Mouse (Mus musculus) stomach, embryonic 14.5 days (tissue): ENCODE data around the gene Mrps18a. TPM values are rescaled to one million over a fixed set of nuclear protein-coding genes. Genes with fewer than 3 reads are reported as not detected.

Source experiments
- ATAC-seq: fragments of 200-750 bp; cut with Nextera tagmentation; 2 replicates; pipeline ENCODE4 v1.8.0; 2017; ENCODE audit warnings: low read depth, moderate TSS enrichment; ENCODE audit not compliant: insufficient number of reproducible peaks, insufficient read depth, low FRiP score
- H3K27ac ChIP-seq: fragments of 300-500 bp; sonication (generic); 2 replicates; pipeline ENCODE4 v1.5.1; 2014; ENCODE audit warnings: mild to moderate bottlenecking, low read length, moderate library complexity, mixed read lengths
- H3K27me3 ChIP-seq: fragments of 300-500 bp; sonication (generic); 2 replicates; pipeline ENCODE4 v1.6.1; 2014; ENCODE audit warnings: low read length, control low read depth, mixed read lengths; ENCODE audit not compliant: control insufficient read depth, insufficient read depth
- H3K36me3 ChIP-seq: fragments of 300-500 bp; sonication (generic); 2 replicates; pipeline ENCODE4 v1.6.1; 2014; ENCODE audit warnings: mild to moderate bottlenecking, control low read depth, low read length, moderate library complexity, mixed read lengths; ENCODE audit not compliant: control insufficient read depth, insufficient read depth
- H3K4me1 ChIP-seq: fragments of 300-500 bp; sonication (generic); 2 replicates; pipeline ENCODE4 v1.6.1; 2014; ENCODE audit warnings: low read length, control low read depth, mixed read lengths; ENCODE audit not compliant: control insufficient read depth, insufficient read depth
- H3K4me2 ChIP-seq: fragments of 300-500 bp; sonication (generic); replicated peaks from 2 replicates; pipeline ENCODE4 v1.6.1; 2014; ENCODE audit warnings: low read depth, low read length, control low read depth
- H3K4me3 ChIP-seq: fragments of 300-500 bp; sonication (generic); 2 replicates; pipeline ENCODE4 v1.5.1; 2014; ENCODE audit warnings: low read depth, low read length, control low read depth
- H3K9ac ChIP-seq: fragments of 300-500 bp; sonication (generic); replicated peaks from 2 replicates; pipeline ENCODE4 v1.6.1; 2014; ENCODE audit warnings: low read depth, mild to moderate bottlenecking, control low read depth, low read length, moderate library complexity, mixed read lengths
- H3K9me3 ChIP-seq: fragments of 300-500 bp; sonication (generic); 2 replicates; pipeline ENCODE4 v1.6.1; 2016; ENCODE audit warnings: low read depth, low read length, control low read depth; ENCODE audit not compliant: control insufficient read depth
- WGBS: fragments of 180-500 bp; shearing (Covaris S2); extraction: QIAGEN DNeasy Blood & Tissue Kit; methylation state at CpG from one replicate; pipeline ENCODE4 v1.1.7; 2014; 5-methylcytosine and 5-hydroxymethylcytosine counted together
- polyA plus RNA-seq: library from polyadenylated mRNA; unstranded; fragments of >200 nt; fragmentation: Nextera tagmentation; extraction: Ambion mirVana; gene quantifications from 2 replicates; pipeline ENCODE4 v1.2.1, GENCODE M21; 2014

Gene Mrps18a
- polyA plus RNA-seq, 1 experiment from 2014 or later, result 141 TPM

- H3K27ac ChIP-seq, result no peak overlapping the region
- no peaks in the 10 kb centered on the region for H3K4me1 ChIP-seq
- no peak overlapping the region for H3K9ac ChIP-seq
- ATAC-seq, result no peak
- no peaks in the 10 kb centered on the region for H3K27me3 ChIP-seq
- 95% methylated on average over 4 of the region's 4 CpGs for WGBS
- H3K9me3 ChIP-seq, result no peaks in the 10 kb centered on the region
- no peak overlapping the region for H3K4me2 ChIP-seq
- no peak overlapping the region for H3K4me3 ChIP-seq
- H3K36me3 ChIP-seq, result peaks cover 74% of the 10 kb centered on the region
Measured at GRCm38 (mm10) chr17:46123285-46123684, 12.5 kb downstream of the Mrps18a start.

DNA sequence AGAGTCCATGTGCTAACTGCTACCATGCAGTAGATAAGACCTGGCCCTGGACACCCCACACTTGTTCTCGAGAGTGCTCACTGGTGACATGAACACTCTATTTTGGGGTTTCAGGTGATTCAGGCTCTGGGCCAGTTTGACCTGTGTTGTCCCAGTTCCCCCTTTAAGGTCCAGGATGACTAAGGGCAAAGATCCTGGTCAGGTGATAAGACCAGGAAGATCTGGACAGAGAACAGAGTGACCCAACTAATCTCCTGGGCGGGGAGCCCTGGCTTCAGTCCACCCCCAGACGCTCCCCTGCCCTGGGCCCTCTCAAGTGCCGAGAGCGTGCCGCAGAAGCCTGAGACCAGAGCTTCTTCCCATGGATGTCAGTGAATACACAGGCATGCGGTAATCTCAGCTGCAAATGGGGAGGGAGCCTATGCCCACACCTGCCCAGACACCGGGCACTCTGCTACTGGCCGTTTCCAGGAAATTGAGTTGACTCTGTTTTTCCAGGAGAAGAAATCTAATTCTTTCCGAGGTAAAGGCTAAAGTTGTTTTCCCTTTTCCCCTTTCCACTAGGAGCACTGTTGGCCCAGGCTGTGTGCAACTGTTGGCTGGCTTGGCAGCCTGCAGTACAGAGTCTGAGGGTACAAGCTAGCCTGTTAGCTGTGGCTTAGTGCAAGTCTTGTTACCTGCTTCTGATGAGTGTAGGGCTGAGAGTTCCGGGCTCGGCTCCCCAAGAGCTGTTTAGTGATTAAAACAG is 13.3 kb downstream of the Mrps18a start:
- peaks cover 74% of the 10 kb centered on the region for H3K36me3 ChIP-seq
- ATAC-seq, result no peak
- WGBS, result 86% methylated on average over 12 of the region's 12 CpGs

GRCm38 (mm10) chr17:46126608-46127007 is 15.8 kb downstream of the Mrps18a start:
- no peak overlapping the region for H3K27ac ChIP-seq

More for the DNA sequence above, 13.3 kb downstream of the Mrps18a start:
- no peaks in the 10 kb centered on the region for H3K9me3 ChIP-seq
- H3K4me2 ChIP-seq, result no peak overlapping the region
- H3K4me1 ChIP-seq, result no peaks in the 10 kb centered on the region
- H3K27ac ChIP-seq, result no peak overlapping the region
- H3K4me3 ChIP-seq, result no peak overlapping the region
- H3K27me3 ChIP-seq, result no peaks in the 10 kb centered on the region
- no peak overlapping the region for H3K9ac ChIP-seq

GRCm38 (mm10) chr17:46127814-46128493 is 17.2 kb downstream of the Mrps18a start:
- no peak overlapping the region for H3K9ac ChIP-seq
- H3K27me3 ChIP-seq, result no peaks in the 10 kb centered on the region
- ATAC-seq, result no peak
- no peak overlapping the region for H3K4me3 ChIP-seq
- no peaks in the 10 kb centered on the region for H3K4me1 ChIP-seq
- H3K9me3 ChIP-seq, result no peaks in the 10 kb centered on the region
- WGBS, result 76% methylated on average over 6 of the region's 6 CpGs
- no peak overlapping the region for H3K27ac ChIP-seq
- H3K36me3 ChIP-seq, result peaks cover 60% of the 10 kb centered on the region
- no peak overlapping the region for H3K4me2 ChIP-seq

More at GRCm38 (mm10) chr17:46126608-46127007, 15.8 kb downstream of the Mrps18a start:
- Histone ChIP-seq H3K4me3 (no peak overlapping the region), H3K9me3 (no peaks in the 10 kb centered on the region), H3K27me3 (no peaks in the 10 kb centered on the region), H3K36me3 (peaks cover 68% of the 10 kb centered on the region), H3K4me2 (no peak overlapping the region), H3K9ac (no peak overlapping the region), H3K4me1 (no peaks in the 10 kb centered on the region)
- ATAC-seq, result no peak
- WGBS, result 55% methylated on average over 6 of the region's 6 CpGs

DNA sequence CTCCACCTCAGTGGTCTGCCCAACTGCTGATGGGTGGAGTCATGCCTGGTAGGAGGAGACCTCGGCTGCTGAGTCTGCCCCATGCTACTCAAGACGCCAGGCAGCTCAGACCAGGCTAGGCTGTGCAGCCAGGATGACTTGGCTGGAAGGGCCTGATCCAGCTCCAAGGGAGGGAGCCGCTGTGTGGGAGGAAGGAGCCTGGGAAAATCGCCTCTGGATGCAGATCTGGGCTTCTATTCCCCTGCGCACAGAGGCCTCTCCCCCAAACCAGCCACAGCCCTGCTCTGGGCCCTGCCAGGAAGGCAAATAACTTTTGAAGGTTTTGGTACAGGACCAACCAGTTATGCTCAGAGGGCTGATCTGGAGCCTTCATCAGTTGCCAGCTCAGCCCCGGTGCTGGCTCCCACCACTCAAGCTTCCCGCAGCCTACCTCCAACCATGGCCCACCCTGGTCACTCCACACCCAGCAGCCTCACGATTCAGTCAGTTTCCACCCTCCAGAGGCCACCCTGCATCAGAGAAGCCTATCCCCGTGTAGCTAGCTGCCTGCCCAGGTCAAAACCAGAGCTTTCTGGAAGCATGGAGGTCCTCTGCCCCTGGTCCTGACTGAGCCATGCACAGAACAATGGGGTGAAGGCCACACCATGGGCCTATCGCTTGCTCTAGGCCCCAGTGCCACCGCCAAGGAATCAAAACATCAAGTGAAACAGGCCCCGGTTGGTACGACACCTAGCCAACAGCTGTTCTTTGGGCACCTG is 19.1 kb downstream of the Mrps18a start:
- no peak overlapping the region for H3K4me2 ChIP-seq
- no peak overlapping the region for H3K9ac ChIP-seq
- H3K27ac ChIP-seq, result no peak overlapping the region
- no peak for ATAC-seq
- no peak overlapping the region for H3K4me3 ChIP-seq
- no peaks in the 10 kb centered on the region for H3K4me1 ChIP-seq
- peaks cover 41% of the 10 kb centered on the region for H3K36me3 ChIP-seq
- no peaks in the 10 kb centered on the region for H3K27me3 ChIP-seq
- WGBS, result 73% methylated on average over 13 of the region's 13 CpGs
- no peaks in the 10 kb centered on the region for H3K9me3 ChIP-seq

GRCm38 (mm10) chr17:46132058-46132718 is 21.4 kb downstream of the Mrps18a start:
- no peak; the same call in 1 of the 2 replicates for ATAC-seq
- Histone ChIP-seq H3K9ac (no peak overlapping the region), H3K27ac (no peak overlapping the region), H3K4me1 (no peaks in the 10 kb centered on the region), H3K9me3 (no peaks in the 10 kb centered on the region), H3K4me2 (no peak overlapping the region), H3K36me3 (peaks cover 20% of the 10 kb centered on the region), H3K4me3 (no peak overlapping the region), H3K27me3 (no peaks in the 10 kb centered on the region)
- WGBS, result 19% methylated on average over 12 of the region's 12 CpGs

DNA sequence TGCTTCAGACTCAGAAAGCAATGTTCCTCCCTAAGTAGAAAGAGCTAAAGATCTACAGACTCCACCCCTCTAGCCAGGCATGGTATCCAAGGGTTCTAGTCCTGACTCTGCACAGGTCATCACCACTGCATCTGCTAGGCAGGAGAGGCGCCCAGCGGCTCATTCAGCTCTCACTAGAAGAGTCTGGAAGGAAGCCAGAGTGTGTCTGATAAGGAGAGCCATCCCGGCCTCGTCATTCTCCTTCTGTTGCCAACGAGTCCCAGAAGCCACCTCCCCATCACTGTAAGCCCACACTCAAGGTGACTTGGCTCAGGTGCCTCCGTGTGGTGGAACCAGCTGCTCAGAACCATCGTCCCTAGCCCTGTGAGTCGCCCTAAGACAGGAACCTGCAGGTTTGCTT is 22.1 kb downstream of the Mrps18a start:
- Histone ChIP-seq H3K4me3 (no peak overlapping the region), H3K9me3 (no peaks in the 10 kb centered on the region), H3K36me3 (peaks cover 14% of the 10 kb centered on the region), H3K27me3 (no peaks in the 10 kb centered on the region), H3K4me1 (no peaks in the 10 kb centered on the region), H3K9ac (no peak overlapping the region), H3K4me2 (no peak overlapping the region), H3K27ac (no peak overlapping the region)
- WGBS, result 71% methylated on average over 8 of the region's 8 CpGs
- ATAC-seq, result no peak
